Mouse (Mus musculus) NIH3T3 (cell line): ENCODE measurements around the gene Wtip.
"Not testable (repeated sequence)": the region's sequence is repeated elsewhere in the genome, so short reads cannot be mapped to it uniquely, and the experiment has no call there.

ENCODE experiments used
- DNase-seq: peaks from one replicate; pipeline ENCODE4 v3.0.0-alpha.2; 2012; ENCODE audit warnings: low read depth

Gene Wtip

DNA sequence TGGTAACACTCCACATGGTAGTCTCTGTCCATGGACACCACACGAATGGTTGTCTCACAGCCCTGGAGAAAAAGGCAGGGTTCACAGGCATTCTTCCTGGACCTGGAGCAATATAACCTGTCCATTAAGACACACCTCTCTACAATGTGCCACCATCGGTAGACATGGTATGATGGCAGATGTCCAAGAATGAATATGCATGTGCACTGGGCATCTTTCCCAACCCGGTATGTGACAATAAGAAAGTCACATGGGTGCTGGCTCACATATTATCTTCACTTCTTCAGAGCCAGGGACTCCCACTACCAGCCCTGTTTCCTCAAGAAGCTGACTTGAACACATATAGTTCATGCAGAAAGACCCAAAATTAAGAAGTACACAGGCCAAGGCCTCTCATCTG lies 16.5 kb downstream of the Wtip start:
- DNase-seq = no peak

GRCm38 (mm10) chr7:34109190-34109589 lies 23.9 kb downstream of the Wtip start:
- DNase-seq = no peak

GRCm38 (mm10) chr7:34101276-34101675 lies 31.8 kb downstream of the Wtip start:
- DNase-seq = no peak

GRCm38 (mm10) chr7:34100002-34100401 lies 33.1 kb downstream of the Wtip start:
- DNase-seq = no peak

- no peak for DNase-seq
Observed at GRCm38 (mm10) chr7:34094911-34095481, 38.1 kb downstream of the Wtip start, which contains the start of gene Scgb1b30. Gene Scgb1b30 (plus strand): TSS chr7:34095431.

DNA sequence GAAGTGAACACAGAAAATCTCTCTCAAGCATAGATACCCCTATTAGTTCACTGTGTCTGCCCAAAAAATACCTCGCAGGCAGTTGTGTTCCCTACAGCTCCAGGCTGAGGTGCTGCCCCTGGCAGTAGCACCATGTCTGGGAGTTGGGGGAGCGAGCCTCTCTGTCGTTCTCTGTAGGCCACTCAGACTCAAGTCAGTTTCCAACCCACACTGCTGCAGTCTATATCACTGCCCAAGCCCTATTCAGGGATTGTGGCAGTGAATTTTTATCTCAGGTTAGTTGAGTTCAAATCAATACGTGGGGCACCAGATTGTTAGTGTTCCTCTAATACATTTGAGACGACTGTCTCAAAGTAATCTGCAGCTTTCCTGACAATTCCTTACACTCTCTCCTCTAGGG lies 64.9 kb downstream of the Wtip start:
- DNase-seq = not testable (repeated sequence)
